Mouse (Mus musculus) hindbrain, postnatal 0 days (tissue): ENCODE measurements at regions not wholly inside any gene's neighbourhood (a gene's known extent, or its start where the extent isn't known, plus 50 kb on each side); places are given as distances from the start of the nearest gene placed in this dataset.

Source experiments
- ATAC-seq: fragments of 200-750 bp; cut with Nextera tagmentation; 2 replicates; pipeline ENCODE4 v1.8.0; 2017; ENCODE audit warnings: mild to moderate bottlenecking, moderate TSS enrichment, moderate library complexity
- DNase-seq: peaks from one replicate; pipeline ENCODE4 v3.0.0-alpha.2; 2015; ENCODE audit warnings: low spot score
- H3K27ac ChIP-seq: fragments of 300-500 bp; sonication (generic); 2 replicates; pipeline ENCODE4 v1.5.1; 2014; ENCODE audit warnings: mild to moderate bottlenecking
- H3K27me3 ChIP-seq: fragments of 300-500 bp; sonication (generic); 2 replicates; pipeline ENCODE4 v1.6.1; 2014; ENCODE audit warnings: low read length, mixed read lengths; ENCODE audit not compliant: insufficient read depth
- H3K36me3 ChIP-seq: fragments of 300-500 bp; sonication (generic); 2 replicates; pipeline ENCODE4 v1.6.1; 2014; ENCODE audit warnings: low read length, mixed read lengths; ENCODE audit not compliant: insufficient read depth
- H3K4me1 ChIP-seq: fragments of 300-500 bp; sonication (generic); 2 replicates; pipeline ENCODE4 v1.6.1; 2014; ENCODE audit warnings: antibody characterized with exemption, low read length, mixed read lengths; ENCODE audit not compliant: insufficient read depth
- H3K4me2 ChIP-seq: fragments of 300-500 bp; sonication (generic); 2 replicates; pipeline ENCODE4 v1.6.1; 2014; ENCODE audit warnings: low read depth, mild to moderate bottlenecking, low read length, moderate library complexity, mixed read lengths
- H3K4me3 ChIP-seq: fragments of 300-500 bp; sonication (generic); 2 replicates; pipeline ENCODE4 v1.5.1; 2014; ENCODE audit warnings: low read length
- H3K9ac ChIP-seq: fragments of 300-500 bp; sonication (generic); replicated peaks from 2 replicates; pipeline ENCODE4 v1.6.1; 2014; ENCODE audit warnings: mild to moderate bottlenecking, low read length, moderate library complexity, mixed read lengths
- H3K9me3 ChIP-seq: fragments of 300-500 bp; sonication (generic); 2 replicates; pipeline ENCODE4 v1.6.1; 2016; ENCODE audit warnings: low read length, mixed read lengths
- CTCF ChIP-seq: IDR thresholded peaks from 2 replicates; pipeline ENCODE4 v1.5.1; 2016; ENCODE audit warnings: antibody characterized with exemption, control low read depth, low read depth
- WGBS: fragments of 180-500 bp; shearing (Covaris S2); extraction: QIAGEN DNeasy Blood & Tissue Kit; methylation state at CpG from one replicate; pipeline ENCODE4 v1.1.7; 2014; 5-methylcytosine and 5-hydroxymethylcytosine counted together

DNA sequence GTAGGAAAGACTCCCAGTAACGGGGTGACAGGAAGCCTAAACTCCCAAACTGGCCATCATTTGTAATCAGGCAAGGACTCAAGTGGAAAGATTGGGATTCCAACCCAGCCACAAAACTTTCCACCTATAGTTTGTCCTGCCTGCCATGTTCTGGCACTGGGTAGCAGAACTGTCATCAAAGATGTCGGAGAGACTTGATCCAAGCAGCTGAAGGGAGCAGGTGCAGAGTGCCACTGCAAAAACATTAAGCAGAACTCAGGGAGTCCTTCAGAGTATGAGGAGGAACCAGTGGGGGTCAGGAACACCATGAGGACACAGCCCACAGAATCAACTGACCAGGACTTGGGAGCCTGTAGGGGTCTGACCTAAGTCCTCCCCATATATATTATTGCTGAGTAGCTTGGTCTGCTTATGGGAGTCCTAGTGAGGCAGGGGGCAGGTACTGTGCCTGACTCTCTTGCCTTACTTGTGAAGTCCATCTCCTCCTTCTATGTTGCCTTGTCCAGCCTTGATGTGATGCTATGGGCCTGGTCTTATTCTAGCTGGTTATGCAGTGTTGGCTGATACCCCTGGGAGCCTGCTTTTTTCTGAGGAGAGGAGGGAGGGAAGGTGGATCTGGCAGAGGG, 323.5 kb downstream of the Arl4a start:
- H3K4me3 ChIP-seq, result no peak overlapping the region
- H3K27me3 ChIP-seq, result no peaks in the 10 kb centered on the region
- H3K27ac ChIP-seq, result no peak overlapping the region
- H3K9ac ChIP-seq, result no peak overlapping the region
- DNase-seq (no peak), ATAC-seq (no peak)
- no peaks in the 10 kb centered on the region for H3K9me3 ChIP-seq
- no peaks in the 10 kb centered on the region for H3K36me3 ChIP-seq
- H3K4me1 ChIP-seq, result peaks cover 3% of the 10 kb centered on the region; the same call in 1 of the 2 replicates
- no peak overlapping the region for H3K4me2 ChIP-seq
- no peak for TF ChIP-seq CTCF
- 83% methylated on average over 2 of the region's 2 CpGs for WGBS

GRCm38 (mm10) chr12:39711807-39712206, 326.0 kb downstream of the Arl4a start:
- ATAC-seq, result no peak

DNA sequence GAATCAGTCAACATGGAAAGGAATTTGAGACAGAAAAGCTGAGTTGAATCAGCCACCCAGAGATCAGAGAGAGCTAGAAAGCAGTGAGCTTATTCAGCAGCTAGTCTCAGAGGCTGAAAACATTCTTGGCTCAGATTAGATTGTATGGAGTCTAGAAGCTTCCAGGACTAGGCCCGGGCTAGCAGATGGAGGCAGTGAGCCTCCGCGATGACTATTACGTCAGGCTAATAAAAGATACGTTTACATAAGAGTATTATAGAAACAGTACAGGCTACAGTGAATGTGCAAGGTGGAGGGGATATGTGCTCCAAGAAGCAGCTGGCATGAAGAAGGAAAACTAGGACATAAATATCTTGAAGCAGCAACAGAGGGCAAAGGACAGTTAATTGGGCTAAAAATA, 328.0 kb downstream of the Arl4a start:
- no peaks in the 10 kb centered on the region for H3K27me3 ChIP-seq
- no peak overlapping the region for H3K27ac ChIP-seq
- H3K9ac ChIP-seq, result no peak overlapping the region
- DNase-seq (no peak), ATAC-seq (no peak)
- TF ChIP-seq CTCF, result no peak
- H3K4me1 ChIP-seq, result no peaks in the 10 kb centered on the region
- no peak overlapping the region for H3K4me3 ChIP-seq
- no peaks in the 10 kb centered on the region for H3K36me3 ChIP-seq
- 88% methylated on average over 5 of the region's 5 CpGs for WGBS
- H3K9me3 ChIP-seq, result no peaks in the 10 kb centered on the region
- no peak overlapping the region for H3K4me2 ChIP-seq

More at GRCm38 (mm10) chr12:39711807-39712206, 326.0 kb downstream of the Arl4a start:
- no peak for TF ChIP-seq CTCF
- peaks cover 3% of the 10 kb centered on the region; the same call in 1 of the 2 replicates for H3K4me1 ChIP-seq
- no peaks in the 10 kb centered on the region for H3K27me3 ChIP-seq
- DNase-seq, result no peak
- H3K27ac ChIP-seq, result no peak overlapping the region
- no peak overlapping the region for H3K9ac ChIP-seq
- H3K4me2 ChIP-seq, result no peak overlapping the region
- no peaks in the 10 kb centered on the region for H3K36me3 ChIP-seq
- H3K4me3 ChIP-seq, result no peak overlapping the region
- 83% methylated on average over 1 of the region's 1 CpGs for WGBS
- no peaks in the 10 kb centered on the region for H3K9me3 ChIP-seq

GRCm38 (mm10) chr12:39697182-39697581, 340.6 kb downstream of the Arl4a start:
- no peaks in the 10 kb centered on the region for H3K27me3 ChIP-seq
- H3K9me3 ChIP-seq, result no peaks in the 10 kb centered on the region
- H3K36me3 ChIP-seq, result no peaks in the 10 kb centered on the region
- 83% methylated on average over 3 of the region's 3 CpGs for WGBS
- TF ChIP-seq CTCF, result no peak
- no peak overlapping the region for H3K27ac ChIP-seq
- no peak overlapping the region for H3K9ac ChIP-seq
- H3K4me3 ChIP-seq, result no peak overlapping the region
- H3K4me2 ChIP-seq, result no peak overlapping the region
- H3K4me1 ChIP-seq, result no peaks in the 10 kb centered on the region
- no peak for DNase-seq
- no peak for ATAC-seq

GRCm38 (mm10) chr12:39695322-39695721, 342.5 kb downstream of the Arl4a start:
- WGBS, result 83% methylated on average over 1 of the region's 1 CpGs
- no peaks in the 10 kb centered on the region for H3K9me3 ChIP-seq
- no peak for ATAC-seq
- no peak overlapping the region for H3K4me3 ChIP-seq
- no peak for DNase-seq
- H3K27me3 ChIP-seq, result no peaks in the 10 kb centered on the region
- H3K9ac ChIP-seq, result no peak overlapping the region
- H3K4me1 ChIP-seq, result no peaks in the 10 kb centered on the region
- no peak for TF ChIP-seq CTCF
- no peaks in the 10 kb centered on the region for H3K36me3 ChIP-seq
- no peak overlapping the region for H3K27ac ChIP-seq
- no peak overlapping the region for H3K4me2 ChIP-seq

- H3K4me3 ChIP-seq, result no peak overlapping the region
- H3K27ac ChIP-seq, result no peak overlapping the region
- DNase-seq (no peak), ATAC-seq (no peak)
- no peaks in the 10 kb centered on the region for H3K36me3 ChIP-seq
- no peaks in the 10 kb centered on the region for H3K4me1 ChIP-seq
- no peak for TF ChIP-seq CTCF
- 32% methylated on average over 2 of the region's 2 CpGs for WGBS
- no peaks in the 10 kb centered on the region for H3K27me3 ChIP-seq
- no peak overlapping the region for H3K9ac ChIP-seq
- no peak overlapping the region for H3K4me2 ChIP-seq
- no peaks in the 10 kb centered on the region for H3K9me3 ChIP-seq
Measured at GRCm38 (mm10) chr12:39692043-39692442, 345.8 kb downstream of the Arl4a start.

GRCm38 (mm10) chr12:39685399-39685798, 352.4 kb downstream of the Arl4a start:
- no peak overlapping the region for H3K9ac ChIP-seq
- no peaks in the 10 kb centered on the region for H3K9me3 ChIP-seq
- no peaks in the 10 kb centered on the region for H3K36me3 ChIP-seq
- DNase-seq (no peak), ATAC-seq (no peak)
- H3K4me3 ChIP-seq, result no peak overlapping the region
- H3K27ac ChIP-seq, result no peak overlapping the region
- no peaks in the 10 kb centered on the region for H3K4me1 ChIP-seq
- H3K4me2 ChIP-seq, result no peak overlapping the region
- TF ChIP-seq CTCF, result no peak
- H3K27me3 ChIP-seq, result no peaks in the 10 kb centered on the region
